Mouse (Mus musculus) cerebellum, adult 18-20 months (tissue): Measurements from ENCODE around the gene Gpr89.

Experiments used
- DNase-seq, 2 experiments: peaks; one replicate each; pipeline ENCODE4 v3.0.0; 2021

Gene Gpr89

GRCm38 (mm10) chr3:96820116-96820915 lies 84.8 kb downstream of the Gpr89 start:
- DNase-seq: no peak
